Mouse (Mus musculus): Measurements from ENCODE around the gene Gdf15. TPM values are rescaled to one million over a fixed set of nuclear protein-coding genes. Genes with fewer than 3 reads are reported as not detected.

The Gdf15 gene
- polyA plus RNA-seq, 1 experiment from 2014 or later, result 0.48 TPM

DNA sequence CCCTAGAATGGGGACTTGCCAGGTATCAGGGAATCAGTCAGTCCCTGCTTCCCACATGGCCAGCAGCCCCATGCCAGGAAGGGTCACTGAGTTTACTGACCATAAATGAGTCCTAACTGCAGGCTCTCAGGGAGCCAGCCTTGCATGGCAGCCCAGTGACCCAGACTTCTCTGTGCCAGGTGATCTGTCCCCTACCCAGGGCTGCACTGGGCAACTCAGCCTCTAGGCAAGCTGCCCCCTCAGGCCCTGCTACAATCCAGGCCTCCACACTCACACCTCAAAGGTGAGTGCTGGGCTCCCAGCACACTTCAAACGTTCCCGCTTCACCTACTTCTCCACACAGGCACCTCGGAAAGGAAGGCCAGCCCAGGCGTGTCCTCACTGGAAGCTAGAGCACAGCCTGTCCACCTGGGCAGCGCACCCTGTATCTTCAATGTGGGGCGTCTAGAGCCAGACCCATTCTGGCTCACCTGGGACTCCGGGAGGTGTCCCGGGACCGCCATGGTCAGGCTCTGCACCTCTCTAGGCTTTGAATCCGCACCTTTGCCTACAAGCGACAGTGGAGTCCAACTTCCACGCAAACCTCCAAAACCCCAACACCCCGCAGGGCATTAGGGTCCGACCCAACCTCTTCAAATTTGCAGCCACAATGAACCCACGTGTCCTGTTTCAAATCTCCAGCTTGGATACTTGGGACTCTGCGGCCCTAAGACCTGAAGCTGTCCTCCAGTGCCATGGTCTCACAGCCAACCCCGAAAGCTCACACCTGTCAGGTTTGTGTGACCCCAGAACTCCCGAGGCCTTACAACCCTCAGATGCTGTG lies 25.3 kb downstream of the Gdf15 start:
- peak overlapping the region; percentile 81 for H3K4me2 ChIP-seq (ENCODE audit: low read length)
- H3K4me3 ChIP-seq (ENCODE audit: low read length), result peak overlapping the region; percentile 81
- no peaks in the 10 kb centered on the region for H3K27me3 ChIP-seq (replicated peaks; ENCODE audit: control insufficient read depth, insufficient read depth, low read length)
- H3K9me3 ChIP-seq (ENCODE audit: control insufficient read depth, low read length), result no peaks in the 10 kb centered on the region
- H3K36me3 ChIP-seq (ENCODE audit: control insufficient read depth, insufficient read depth, low read length), result peaks cover 9% of the 10 kb centered on the region; the same call in 1 of the 2 replicates
- no peak for ATAC-seq
- peaks cover 46% of the 10 kb centered on the region for H3K4me1 ChIP-seq (ENCODE audit: control insufficient read depth, insufficient read depth, low read depth, low read length)
- WGBS, result 66% methylated on average over 18 of the region's 18 CpGs
- H3K27ac ChIP-seq (ENCODE audit: low read depth, low read length), result no peak overlapping the region; the same call in 1 of the 2 replicates
- H3K9ac ChIP-seq (ENCODE audit: low read depth, low read length), result peak overlapping the region; percentile 86

DNA sequence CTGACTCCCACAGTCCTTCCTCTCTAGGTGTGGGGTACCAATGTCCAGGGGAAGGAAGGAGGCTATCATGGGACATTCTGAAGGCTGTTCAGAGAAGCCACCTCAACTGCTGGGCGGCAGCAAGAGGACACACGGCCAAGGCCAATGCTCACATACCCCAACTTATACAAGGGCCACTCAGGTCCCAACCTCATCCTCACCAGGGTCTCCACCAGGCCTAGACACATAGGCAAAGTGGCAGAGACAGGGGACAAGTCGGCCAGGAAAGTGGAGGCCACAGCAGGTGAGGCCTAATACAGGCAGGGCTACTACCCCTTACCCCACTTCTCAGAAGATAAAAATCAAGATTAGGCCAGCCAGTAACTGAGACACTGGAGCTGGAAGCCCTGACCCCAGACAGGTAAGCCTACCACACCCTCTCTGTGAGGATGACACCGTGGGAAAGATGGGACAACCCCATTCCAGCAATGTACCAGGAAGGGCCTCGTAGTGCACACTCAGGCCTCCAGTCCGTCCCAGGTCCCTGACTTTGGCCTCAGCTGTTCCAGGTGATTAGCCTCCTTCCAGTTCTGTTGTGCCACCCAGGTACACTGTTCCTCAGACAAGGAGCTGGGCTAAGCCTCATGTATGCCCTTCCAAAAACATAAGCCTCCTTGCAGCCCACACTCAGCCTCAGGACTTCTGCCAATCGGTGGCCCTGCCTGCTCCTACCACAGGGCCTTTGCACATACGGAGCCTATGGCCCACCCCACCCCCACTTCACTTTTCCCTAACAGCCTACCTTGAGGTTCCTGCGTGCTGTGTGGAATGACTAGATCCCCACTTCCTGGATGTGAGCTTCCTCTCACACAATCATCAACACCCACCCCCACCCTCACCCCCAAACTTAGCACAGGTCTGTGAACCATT lies 26.1 kb downstream of the Gdf15 start:
- Histone ChIP-seq H3K36me3 (ENCODE audit: control insufficient read depth, insufficient read depth, low read length) (peaks cover 9% of the 10 kb centered on the region; the same call in 1 of the 2 replicates), H3K4me2 (ENCODE audit: low read length) (peak overlapping the region; percentile 81; the same call in 1 of the 2 replicates), H3K4me3 (ENCODE audit: low read length) (no peak overlapping the region), H3K4me1 (ENCODE audit: control insufficient read depth, insufficient read depth, low read depth, low read length) (peaks cover 47% of the 10 kb centered on the region), H3K9me3 (ENCODE audit: control insufficient read depth, low read length) (no peaks in the 10 kb centered on the region), H3K27ac (ENCODE audit: low read depth, low read length) (no peak overlapping the region), H3K9ac (ENCODE audit: low read depth, low read length) (no peak overlapping the region), H3K27me3 (replicated peaks; ENCODE audit: control insufficient read depth, insufficient read depth, low read length) (no peaks in the 10 kb centered on the region)
- 83% methylated on average over 9 of the region's 9 CpGs for WGBS
- ATAC-seq, result no peak

DNA sequence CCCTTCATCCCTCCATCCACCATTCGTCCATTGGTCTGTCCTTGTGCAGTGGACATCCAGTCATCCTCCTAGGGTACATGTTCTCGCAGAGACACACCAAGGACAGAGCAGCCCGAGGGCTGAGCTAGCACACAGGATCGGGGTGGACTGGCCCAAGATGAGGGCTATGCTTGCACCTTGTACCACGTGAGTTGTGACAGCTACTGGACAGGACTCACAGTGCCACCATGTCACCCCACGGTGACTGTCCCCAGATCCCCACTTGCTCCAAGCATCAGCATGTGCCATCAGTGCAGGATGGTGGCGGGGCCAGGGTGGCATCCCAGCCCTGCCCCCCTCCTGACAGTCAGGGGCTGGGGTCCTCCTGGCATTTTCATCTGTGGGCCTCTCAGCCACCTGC lies 27.7 kb downstream of the Gdf15 start:
- no peak for ATAC-seq
- H3K4me1 ChIP-seq (ENCODE audit: control insufficient read depth, insufficient read depth, low read depth, low read length), result peaks cover 44% of the 10 kb centered on the region
- peaks cover 9% of the 10 kb centered on the region for H3K36me3 ChIP-seq (ENCODE audit: control insufficient read depth, insufficient read depth, low read length)
- no peaks in the 10 kb centered on the region for H3K27me3 ChIP-seq (replicated peaks; ENCODE audit: control insufficient read depth, insufficient read depth, low read length)
- H3K27ac ChIP-seq (ENCODE audit: low read depth, low read length), result no peak overlapping the region
- 85% methylated on average over 7 of the region's 7 CpGs for WGBS
- no peaks in the 10 kb centered on the region for H3K9me3 ChIP-seq (ENCODE audit: control insufficient read depth, low read length)
- H3K4me2 ChIP-seq (ENCODE audit: low read length), result no peak overlapping the region
- no peak overlapping the region for H3K4me3 ChIP-seq (ENCODE audit: low read length)
- no peak overlapping the region for H3K9ac ChIP-seq (ENCODE audit: low read depth, low read length)

DNA sequence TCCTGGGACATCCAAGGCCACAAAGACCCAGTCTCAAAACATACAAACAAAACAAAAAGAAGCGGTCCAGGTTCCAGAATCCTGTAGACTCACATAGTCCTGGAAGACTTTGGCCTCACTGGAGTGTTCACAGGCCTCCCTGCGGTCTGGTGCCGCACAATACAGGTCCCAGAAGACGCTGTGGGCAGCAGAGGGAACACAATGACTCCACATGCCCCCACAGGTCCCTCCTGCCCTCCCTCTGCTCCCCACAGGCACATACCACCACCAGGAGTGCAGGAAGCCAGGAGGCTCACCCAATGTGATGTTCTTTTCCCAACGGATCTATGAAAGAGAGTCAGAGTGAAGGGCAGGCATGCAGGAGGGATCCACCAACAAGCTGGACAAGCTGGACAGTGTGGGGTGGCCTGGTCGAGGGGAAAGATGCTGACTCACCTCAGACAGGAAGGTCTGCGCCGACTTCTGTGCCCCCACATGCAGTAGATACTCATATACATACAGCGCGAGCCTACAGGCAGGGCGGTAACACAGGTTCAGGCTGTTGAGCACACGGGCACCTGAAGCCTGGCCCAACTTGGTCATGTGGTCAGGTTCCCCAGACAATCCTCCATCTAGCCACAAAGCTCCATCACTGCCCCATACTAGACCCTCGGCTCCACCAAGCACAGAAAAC lies 30.0 kb downstream of the Gdf15 start:
- no peaks in the 10 kb centered on the region for H3K27me3 ChIP-seq (replicated peaks; ENCODE audit: control insufficient read depth, insufficient read depth, low read length)
- no peak overlapping the region for H3K27ac ChIP-seq (ENCODE audit: low read depth, low read length)
- no peak for ATAC-seq
- no peaks in the 10 kb centered on the region for H3K9me3 ChIP-seq (ENCODE audit: control insufficient read depth, low read length)
- peaks cover 9% of the 10 kb centered on the region for H3K36me3 ChIP-seq (ENCODE audit: control insufficient read depth, insufficient read depth, low read length)
- H3K4me1 ChIP-seq (ENCODE audit: control insufficient read depth, insufficient read depth, low read depth, low read length), result peaks cover 43% of the 10 kb centered on the region
- WGBS, result 93% methylated on average over 13 of the region's 13 CpGs
- H3K9ac ChIP-seq (ENCODE audit: low read depth, low read length), result no peak overlapping the region
- H3K4me3 ChIP-seq (ENCODE audit: low read length), result no peak overlapping the region
- H3K4me2 ChIP-seq (ENCODE audit: low read length), result no peak overlapping the region

DNA sequence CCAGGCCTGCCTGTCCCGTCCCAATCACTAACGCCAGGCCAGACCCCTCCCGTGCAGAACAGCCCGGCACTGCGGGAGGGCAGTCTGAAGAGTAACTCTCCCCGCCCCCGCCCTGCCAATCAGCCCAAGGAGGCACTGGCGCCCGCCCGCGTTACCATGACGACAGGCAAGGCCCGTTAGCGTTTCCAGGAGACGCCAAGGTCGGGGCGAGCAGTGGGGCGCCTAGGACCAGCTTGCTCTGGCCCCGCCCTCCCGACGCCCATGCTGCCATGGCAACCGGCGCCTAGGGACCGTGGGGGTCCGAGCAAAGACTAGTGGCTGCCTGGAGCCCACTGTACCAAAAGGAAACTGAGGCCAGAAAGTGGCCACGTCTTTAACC lies 31.0 kb downstream of the Gdf15 start:
- ATAC-seq, result peak; percentile 59
- Histone ChIP-seq H3K9me3 (ENCODE audit: control insufficient read depth, low read length) (no peaks in the 10 kb centered on the region), H3K4me2 (ENCODE audit: low read length) (peak overlapping the region; percentile 55), H3K9ac (ENCODE audit: low read depth, low read length) (peak overlapping the region; percentile 37; the same call in 1 of the 2 replicates), H3K27ac (ENCODE audit: low read depth, low read length) (peak overlapping the region; percentile 68), H3K4me1 (ENCODE audit: control insufficient read depth, insufficient read depth, low read depth, low read length) (peaks cover 42% of the 10 kb centered on the region), H3K36me3 (ENCODE audit: control insufficient read depth, insufficient read depth, low read length) (peaks cover 9% of the 10 kb centered on the region), H3K4me3 (ENCODE audit: low read length) (peak overlapping the region; percentile 24), H3K27me3 (replicated peaks; ENCODE audit: control insufficient read depth, insufficient read depth, low read length) (no peaks in the 10 kb centered on the region)
- WGBS, result under 1% methylated on average over 26 of the region's 26 CpGs

DNA sequence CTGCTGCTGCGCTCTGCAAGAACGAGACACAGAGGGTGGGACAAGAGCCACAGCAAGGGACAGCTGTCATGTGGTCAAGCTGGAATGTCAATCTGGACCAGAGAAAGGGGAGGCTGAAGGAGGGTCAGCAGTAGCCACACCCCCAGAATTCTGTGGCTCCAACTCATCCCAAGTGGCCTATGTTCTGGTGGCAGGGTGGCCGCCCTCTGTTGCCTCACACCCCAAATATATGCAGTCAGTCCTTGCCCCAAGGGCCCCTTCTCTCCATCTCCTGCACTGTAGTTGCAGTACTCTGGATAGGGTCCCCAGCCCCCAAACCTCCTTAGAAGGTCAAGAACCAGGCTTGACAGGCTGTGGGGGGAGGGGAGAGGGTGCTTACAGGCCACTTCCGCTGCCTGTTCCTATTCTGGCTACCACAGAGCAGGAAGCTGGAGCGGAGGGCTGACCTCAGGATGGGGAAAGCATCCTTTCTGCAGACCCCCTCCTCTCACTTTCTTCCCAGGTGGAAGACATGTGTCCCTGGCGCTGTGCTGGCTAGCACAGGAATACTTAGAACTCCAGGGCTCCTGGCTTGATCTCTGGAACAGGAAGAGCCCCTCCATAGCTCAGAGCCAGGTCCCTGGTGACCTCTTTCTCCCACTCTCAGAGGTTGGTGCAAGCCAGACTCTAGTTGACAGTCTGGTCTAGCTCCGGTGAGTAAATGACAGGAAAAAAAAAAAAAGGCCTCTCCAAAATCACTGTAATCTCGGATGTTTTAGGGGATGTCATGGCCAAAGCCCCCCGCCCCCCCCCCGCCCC lies 31.6 kb downstream of the Gdf15 start:
- Histone ChIP-seq H3K4me2 (ENCODE audit: low read length) (peak overlapping the region; percentile 55), H3K4me1 (ENCODE audit: control insufficient read depth, insufficient read depth, low read depth, low read length) (peaks cover 44% of the 10 kb centered on the region), H3K27ac (ENCODE audit: low read depth, low read length) (peak overlapping the region; percentile 68), H3K9ac (ENCODE audit: low read depth, low read length) (peak overlapping the region; percentile 37), H3K36me3 (ENCODE audit: control insufficient read depth, insufficient read depth, low read length) (peaks cover 11% of the 10 kb centered on the region), H3K4me3 (ENCODE audit: low read length) (peak overlapping the region; percentile 24), H3K27me3 (replicated peaks; ENCODE audit: control insufficient read depth, insufficient read depth, low read length) (no peaks in the 10 kb centered on the region), H3K9me3 (ENCODE audit: control insufficient read depth, low read length) (peaks cover 2% of the 10 kb centered on the region; the same call in 1 of the 2 replicates)
- ATAC-seq, result 0 out of 2 replicates have a peak, but pooled peaks have one; percentile 3
- WGBS, result 12% methylated on average over 9 of the region's 10 CpGs

DNA sequence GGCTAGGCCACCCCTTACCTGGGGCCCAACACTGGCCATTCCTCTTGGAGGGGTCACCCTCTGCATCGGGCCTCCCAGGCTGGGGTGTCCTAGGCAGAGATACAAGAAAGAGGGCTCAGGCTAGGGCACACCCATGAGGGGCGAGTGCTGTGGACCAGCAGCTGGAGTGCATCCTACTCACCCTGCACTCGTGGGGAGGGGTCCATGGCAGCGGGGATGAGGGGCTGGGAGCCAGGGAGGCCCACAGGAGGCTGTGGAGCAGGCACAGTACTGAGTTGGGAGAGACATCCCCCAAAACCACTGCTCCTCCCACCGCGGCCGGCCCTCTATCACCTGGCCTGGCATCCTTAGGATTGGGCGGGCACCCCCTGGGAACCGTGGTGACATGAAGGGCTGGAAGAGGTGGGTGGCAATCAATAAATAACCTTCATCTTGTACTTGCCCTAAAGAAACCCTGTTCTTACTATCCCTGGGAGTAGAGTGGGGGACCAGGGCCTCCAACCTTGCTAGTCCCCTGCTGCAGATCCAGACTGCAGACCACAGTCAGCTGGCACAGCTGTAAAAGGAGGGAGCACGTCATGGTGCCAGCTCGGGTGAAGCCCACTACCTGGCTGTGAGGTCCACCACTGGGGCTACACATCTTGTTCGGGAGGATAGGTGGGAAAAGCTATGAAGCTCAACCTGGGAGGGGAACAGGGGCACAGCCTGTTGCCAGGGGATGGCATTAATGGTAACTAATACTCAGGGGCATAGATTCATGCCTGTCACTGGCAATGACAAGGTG lies 32.6 kb downstream of the Gdf15 start:
- ATAC-seq, result no peak
- Histone ChIP-seq H3K27ac (ENCODE audit: low read depth, low read length) (no peak overlapping the region), H3K4me3 (ENCODE audit: low read length) (no peak overlapping the region), H3K4me2 (ENCODE audit: low read length) (no peak overlapping the region), H3K36me3 (ENCODE audit: control insufficient read depth, insufficient read depth, low read length) (peaks cover 11% of the 10 kb centered on the region), H3K9me3 (ENCODE audit: control insufficient read depth, low read length) (peaks cover 2% of the 10 kb centered on the region; the same call in 1 of the 2 replicates), H3K27me3 (replicated peaks; ENCODE audit: control insufficient read depth, insufficient read depth, low read length) (no peaks in the 10 kb centered on the region), H3K9ac (ENCODE audit: low read depth, low read length) (peak overlapping the region; percentile 22; the same call in 1 of the 2 replicates), H3K4me1 (ENCODE audit: control insufficient read depth, insufficient read depth, low read depth, low read length) (peaks cover 54% of the 10 kb centered on the region)
- WGBS, result 84% methylated on average over 12 of the region's 12 CpGs

DNA sequence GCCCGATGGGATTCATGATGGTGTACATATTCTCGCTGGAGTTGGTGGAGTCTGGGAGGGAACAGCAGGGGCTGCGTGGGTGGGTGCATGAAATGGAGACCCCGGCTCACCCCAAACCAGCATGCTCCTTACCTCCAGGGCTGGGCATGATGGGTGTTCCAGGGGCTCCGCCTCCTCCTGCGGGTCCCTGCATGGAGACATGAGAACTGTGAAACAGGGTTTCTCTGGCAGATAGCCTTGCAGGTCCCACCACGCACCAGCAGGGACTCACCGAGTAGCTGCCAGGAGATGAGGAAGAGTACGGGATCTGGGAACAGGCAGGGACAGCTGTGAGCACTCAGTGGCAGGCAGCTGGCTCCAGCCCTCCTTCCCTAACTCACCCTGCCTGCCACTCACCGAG lies 33.5 kb downstream of the Gdf15 start:
- no peak overlapping the region for H3K27ac ChIP-seq (ENCODE audit: low read depth, low read length)
- H3K9ac ChIP-seq (ENCODE audit: low read depth, low read length), result peak overlapping the region; percentile 67
- H3K27me3 ChIP-seq (replicated peaks; ENCODE audit: control insufficient read depth, insufficient read depth, low read length), result no peaks in the 10 kb centered on the region
- H3K9me3 ChIP-seq (ENCODE audit: control insufficient read depth, low read length), result peaks cover 2% of the 10 kb centered on the region; the same call in 1 of the 2 replicates
- peaks cover 11% of the 10 kb centered on the region for H3K36me3 ChIP-seq (ENCODE audit: control insufficient read depth, insufficient read depth, low read length)
- peak overlapping the region; percentile 73 for H3K4me2 ChIP-seq (ENCODE audit: low read length)
- WGBS, result 16% methylated on average over 10 of the region's 10 CpGs
- ATAC-seq, result no peak
- H3K4me1 ChIP-seq (ENCODE audit: control insufficient read depth, insufficient read depth, low read depth, low read length), result peaks cover 55% of the 10 kb centered on the region
- H3K4me3 ChIP-seq (ENCODE audit: low read length), result peak overlapping the region; percentile 40

All from hindbrain, embryonic 16.5 days (tissue).